Mouse (Mus musculus) kidney, adult 9 months (tissue): Measurements from ENCODE around the gene Zfp967.
"Not testable (repeated sequence)": the region's sequence is repeated elsewhere in the genome, so short reads cannot be mapped to it uniquely, and the experiment has no call there.

ENCODE experiments used
- DNase-seq: peaks from one replicate; pipeline ENCODE4 v3.0.0; 2022

Zfp967 gene

DNA sequence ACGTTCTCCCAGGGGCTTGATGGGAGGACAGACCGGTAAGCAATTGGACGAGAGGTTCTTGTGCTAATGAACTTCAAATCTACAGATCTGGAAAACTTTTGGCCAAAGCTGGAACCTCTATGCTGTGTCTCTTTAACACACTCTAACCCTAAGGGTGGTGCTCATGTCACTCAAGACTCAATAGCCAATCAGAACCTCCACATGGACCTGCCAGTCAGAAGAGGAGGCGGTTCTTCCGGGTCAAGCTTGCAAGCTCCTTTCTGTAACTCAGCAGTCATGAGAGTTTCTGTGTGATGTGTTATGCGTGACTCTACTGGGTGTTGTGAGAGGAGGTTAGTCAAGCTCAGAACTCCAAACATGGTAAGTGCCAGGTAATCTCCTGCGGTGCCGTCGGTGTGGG, at the start of gene Zfp967:
Gene Zfp967, plus strand, starts transcription at position 301 of the 400 bp plus-strand sequence.
- DNase-seq, result not testable (repeated sequence)

DNA sequence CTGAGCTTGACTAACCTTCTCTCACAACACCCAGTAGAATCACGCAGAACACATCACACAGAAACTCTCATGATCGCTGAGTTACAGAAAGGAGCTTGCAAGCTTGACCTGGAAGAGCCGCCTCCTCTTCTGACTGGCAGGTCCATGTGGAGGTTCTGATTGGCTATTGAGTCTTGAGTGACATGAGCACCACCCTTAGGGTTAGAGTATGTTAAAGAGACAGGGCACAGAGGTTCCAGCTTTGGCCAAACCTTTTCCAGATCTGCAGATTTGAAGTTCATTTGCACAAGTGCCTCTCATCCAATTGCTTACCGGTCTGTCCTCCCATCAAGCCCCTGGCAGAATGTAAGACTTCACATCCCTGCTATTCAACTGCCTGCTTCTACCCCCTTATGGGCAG, 34.2 kb upstream of the Zfp967 start, which contains the start of gene Gm14434:
Gene Gm14434, minus strand, starts transcription at position 101 of the 400 bp plus-strand sequence.
- DNase-seq, result not testable (repeated sequence)
